Mouse (Mus musculus) T-helper 1 cell (primary cell): Measurements from ENCODE around the gene Nap1l5.
"Not testable (repeated sequence)": the region's sequence is repeated elsewhere in the genome, so short reads cannot be mapped to it uniquely, and the experiment has no call there.

ENCODE experiments used
- in situ Hi-C: fragments of 300-600 bp; cut with MboI, MseI; formaldehyde crosslinking; loops from one replicate; pipeline ENCODE4 v1.15.1; 2025; ENCODE audit warnings: high pct_unique_total_duplicates

Nap1l5 gene

DNA sequence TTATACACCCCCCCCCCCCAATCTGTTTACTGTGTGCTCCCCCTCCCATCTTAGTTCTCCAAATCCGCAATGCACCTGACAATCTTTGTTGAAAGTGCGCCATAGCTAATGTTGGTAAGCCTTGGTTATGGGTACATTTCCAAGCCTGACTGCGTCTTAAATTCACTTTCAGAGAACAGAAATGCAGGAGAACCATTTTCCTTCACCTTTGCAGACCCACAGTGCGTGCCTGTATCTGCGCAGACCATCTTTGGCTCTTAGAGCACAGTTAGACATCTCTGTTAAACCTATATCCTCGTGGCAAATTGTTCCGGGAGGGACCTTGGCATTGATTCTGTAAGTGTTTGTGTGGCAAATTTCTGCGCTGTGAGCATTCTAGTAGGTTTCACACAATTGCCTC is 460 bp upstream of the Nap1l5 start:
- in situ Hi-C loops = no loop called here

DNA sequence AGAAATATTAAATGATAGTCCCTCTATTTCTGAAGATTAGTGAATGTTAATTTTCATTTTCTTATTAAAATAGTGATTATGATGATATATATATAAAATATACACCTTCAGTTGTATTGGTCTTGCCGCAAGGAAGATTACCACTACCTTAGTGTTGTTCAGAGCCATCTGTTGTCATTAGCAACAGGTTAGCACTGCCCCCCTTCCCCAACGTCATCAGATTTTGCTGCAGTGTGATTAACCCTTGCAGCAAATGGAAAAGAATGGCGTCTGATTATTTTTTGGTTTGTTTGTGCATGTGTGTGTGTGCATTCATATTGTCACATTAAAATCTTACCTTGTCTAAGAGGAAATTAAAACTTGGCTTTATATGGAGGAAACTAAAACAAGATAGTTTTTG is 2.3 kb downstream of the Nap1l5 start:
- in situ Hi-C loops = no loop called here

- in situ Hi-C loops = no loop called here
These were observed 3.7 kb downstream of the Nap1l5 start for GRCm38 (mm10) chr6:58903171-58903570.

DNA sequence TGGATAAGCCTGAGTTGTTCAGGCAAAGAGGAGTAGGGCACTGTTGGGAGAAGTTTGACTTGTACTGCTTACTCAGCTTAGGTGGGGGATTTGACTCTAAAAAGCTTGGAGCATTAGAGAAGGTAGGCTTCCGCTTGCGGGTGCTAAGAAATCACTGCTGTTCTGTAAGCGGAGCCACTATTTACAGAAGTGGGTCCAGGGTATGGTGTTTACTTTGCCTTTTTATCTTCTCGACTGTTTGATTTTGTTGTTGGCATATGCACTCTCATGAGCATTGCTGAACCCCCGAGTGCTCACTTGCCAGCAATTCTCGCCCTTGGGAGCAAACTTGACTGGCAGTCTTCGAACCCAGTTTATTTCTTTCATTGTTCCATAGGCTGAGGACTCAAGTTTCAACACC is 6.3 kb downstream of the Nap1l5 start:
- in situ Hi-C loops = no loop called here

DNA sequence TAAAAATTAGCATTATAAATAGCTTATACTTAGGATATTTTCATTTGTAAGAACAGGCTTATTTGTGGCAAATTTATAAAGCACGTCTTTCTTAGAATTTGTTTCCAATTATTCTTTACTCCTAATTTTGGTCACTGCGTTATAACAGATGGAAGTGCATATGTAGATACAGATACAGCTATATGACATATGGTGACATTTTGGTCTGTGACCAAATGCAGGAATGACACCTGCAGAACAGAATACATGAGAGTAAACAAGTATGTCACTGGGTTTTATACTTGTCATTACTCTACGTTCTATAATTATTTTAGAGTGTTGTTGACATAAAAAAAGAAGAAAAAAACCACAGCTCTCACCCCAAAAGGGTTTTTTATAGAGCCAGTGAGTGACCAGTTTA is 7.8 kb downstream of the Nap1l5 start:
- in situ Hi-C loops = no loop called here

DNA sequence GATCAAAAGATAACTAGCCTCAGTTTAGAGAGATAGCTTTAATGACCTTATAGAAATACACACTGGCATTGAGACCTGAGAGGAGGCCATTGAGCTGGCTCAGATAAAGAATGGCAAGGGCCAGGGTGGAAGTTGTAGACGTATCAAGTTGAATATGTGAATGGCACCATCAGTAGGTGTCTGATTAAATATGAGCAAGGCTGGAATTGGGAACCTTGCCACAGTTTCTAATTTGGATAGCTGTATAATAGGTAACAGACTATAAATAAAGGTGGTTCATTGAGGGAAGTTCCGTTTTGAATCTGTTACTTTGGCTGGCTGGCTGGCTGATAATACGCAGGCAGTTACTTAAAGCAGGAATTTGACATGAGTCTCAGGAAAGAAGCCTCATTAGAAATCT is 10.2 kb downstream of the Nap1l5 start:
- in situ Hi-C loops = no loop called here

- in situ Hi-C loops = no loop called here
These were observed 11.9 kb downstream of the Nap1l5 start for GRCm38 (mm10) chr6:58894994-58895393.

GRCm38 (mm10) chr6:58893307-58893706 is 13.6 kb downstream of the Nap1l5 start:
- in situ Hi-C loops = no loop called here

DNA sequence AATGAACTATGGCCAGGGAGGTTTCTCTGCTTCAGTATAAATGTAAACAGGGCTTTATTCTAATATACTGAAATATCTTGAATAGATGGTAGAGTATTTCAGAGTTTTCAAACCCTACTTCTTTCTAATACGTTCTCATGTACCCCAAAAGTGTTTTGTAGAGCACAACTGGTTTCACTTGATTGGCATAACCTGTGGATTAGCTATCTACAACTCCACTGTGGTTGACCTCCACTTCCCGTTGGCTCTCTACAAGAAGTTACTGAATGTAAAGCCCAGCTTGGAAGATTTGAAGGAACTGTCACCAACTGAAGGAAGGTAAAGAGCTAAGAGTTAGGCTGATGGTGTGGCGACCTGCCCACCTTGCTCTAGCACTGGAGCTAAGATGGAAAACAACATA is 17.0 kb downstream of the Nap1l5 start:
- in situ Hi-C loops = no loop called here

- in situ Hi-C loops = no loop called here
These were observed 24.6 kb downstream of the Nap1l5 start for GRCm38 (mm10) chr6:58882271-58882670.

GRCm38 (mm10) chr6:58881363-58881762 is 25.5 kb downstream of the Nap1l5 start:
- in situ Hi-C loops = no loop called here

GRCm38 (mm10) chr6:58880861-58881260 is 26.0 kb downstream of the Nap1l5 start:
- in situ Hi-C loops = no loop called here

DNA sequence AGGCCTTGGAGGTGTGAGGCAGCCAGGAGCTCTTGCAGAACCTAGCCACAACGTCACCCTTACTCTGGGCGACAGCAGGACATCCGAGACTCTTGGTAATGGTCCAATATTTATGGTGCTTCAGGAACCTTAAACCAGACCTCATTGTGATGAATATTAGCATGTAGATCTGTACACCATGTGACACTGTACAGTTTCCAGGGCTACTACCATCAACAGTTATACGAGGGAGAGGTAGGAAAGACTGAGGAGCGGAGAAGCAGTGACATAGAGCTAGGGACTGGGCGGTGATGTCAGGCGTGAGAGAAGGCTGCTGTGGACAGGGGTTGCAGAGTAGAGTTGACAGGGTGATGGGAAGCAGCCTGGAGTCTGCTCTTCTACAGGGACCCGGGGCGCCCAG is 26.9 kb downstream of the Nap1l5 start:
- in situ Hi-C loops = no loop called here

DNA sequence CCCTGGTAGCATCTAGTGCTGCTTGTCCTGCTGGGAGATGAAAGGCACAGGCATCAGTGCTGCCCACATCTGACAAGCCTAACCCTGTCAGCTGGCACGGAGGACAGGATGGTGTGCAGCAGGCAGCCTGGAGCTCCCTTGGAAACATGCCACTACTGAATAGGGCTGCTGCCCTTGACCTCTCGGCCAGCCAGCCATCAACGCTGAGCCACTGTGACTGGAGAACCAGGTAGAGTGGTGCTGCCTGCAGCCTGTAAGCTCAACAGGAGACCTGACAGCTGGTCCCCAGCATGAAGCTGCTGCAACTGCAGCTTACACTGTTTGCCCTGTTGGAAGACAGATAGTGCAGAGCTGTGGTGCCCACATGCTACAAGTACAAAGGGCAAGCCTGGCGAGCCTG is 27.3 kb downstream of the Nap1l5 start:
- in situ Hi-C loops = no loop called here

GRCm38 (mm10) chr6:58867858-58868257 is 39.0 kb downstream of the Nap1l5 start:
- in situ Hi-C loops = not testable (repeated sequence)

DNA sequence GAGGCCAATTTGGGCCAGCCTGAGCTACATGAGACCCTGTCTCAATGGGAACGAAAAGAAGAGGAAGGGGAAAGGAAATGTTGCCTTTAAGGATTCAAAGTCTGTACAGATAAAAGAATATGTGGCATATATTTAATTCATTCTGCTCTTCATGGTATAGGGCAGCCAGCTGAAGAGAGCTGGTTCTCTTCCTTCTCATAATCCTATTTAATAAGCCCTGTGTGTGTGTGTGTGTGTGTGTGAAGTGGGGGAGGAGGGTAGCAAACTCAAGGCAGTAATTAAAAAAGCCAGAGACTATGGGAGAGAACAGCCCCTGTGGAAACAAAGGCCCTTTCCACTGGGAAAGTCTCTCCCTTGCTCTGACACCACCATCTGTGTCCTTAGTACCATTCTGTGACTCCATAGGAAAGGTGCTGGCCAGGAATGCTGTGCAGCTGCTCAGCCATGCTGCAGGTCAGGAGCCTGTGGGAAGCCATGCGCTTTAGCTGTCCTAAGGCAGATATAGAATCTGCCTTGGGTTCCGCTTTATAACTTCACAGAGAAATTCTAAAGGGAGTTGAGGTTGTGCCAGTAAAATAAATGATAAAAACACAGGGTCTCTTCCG is 43.1 kb downstream of the Nap1l5 start:
- in situ Hi-C loops = no loop called here

- in situ Hi-C loops = no loop called here
These were observed 44.4 kb downstream of the Nap1l5 start for GRCm38 (mm10) chr6:58862446-58862993.

- in situ Hi-C loops = no loop called here
These were observed 47.4 kb downstream of the Nap1l5 start for GRCm38 (mm10) chr6:58859517-58859916.

DNA sequence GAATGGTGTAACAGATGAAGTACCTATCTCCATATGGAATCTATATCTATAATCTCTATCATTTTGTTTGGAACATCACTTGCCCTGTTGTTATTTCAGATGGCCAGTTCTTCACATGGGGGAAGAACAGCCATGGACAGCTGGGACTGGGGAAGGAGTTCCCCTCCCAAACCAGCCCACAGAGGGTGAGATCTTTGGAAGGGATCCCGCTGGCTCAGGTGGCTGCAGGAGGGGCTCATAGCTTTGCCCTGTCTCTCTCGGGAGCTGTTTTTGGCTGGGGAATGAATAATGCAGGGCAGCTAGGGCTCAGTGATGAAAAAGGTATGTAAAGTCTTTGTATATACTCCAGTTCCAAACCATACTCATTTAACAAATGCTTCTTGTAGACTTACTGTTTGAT is 50.4 kb downstream of the Nap1l5 start:
- in situ Hi-C loops = no loop called here

- in situ Hi-C loops = no loop called here
These were observed 51.1 kb downstream of the Nap1l5 start for GRCm38 (mm10) chr6:58855676-58856367.
